Mouse (Mus musculus) spleen, adult 2 months (tissue): ENCODE measurements at regions not wholly inside any gene's neighbourhood (a gene's known extent, or its start where the extent isn't known, plus 50 kb on each side); places are given as distances from the start of the nearest gene placed in this dataset.

Source experiments
- DNase-seq, 2 experiments: peaks; one replicate each; pipeline versions ENCODE4 v3.0.0 to v3.0.0-alpha.2; 2012 to 2021; ENCODE audit warnings: low spot score in 2 of 2, low read depth in 1 of 2
- H3K27ac ChIP-seq: fragments of 200-500 bp; 2 replicates; pipeline ENCODE4 v1.5.1; 2012; ENCODE audit warnings: low read length, inconsistent platforms; ENCODE audit not compliant: insufficient read depth
- H3K27me3 ChIP-seq: fragments of 200-500 bp; 2 replicates; pipeline ENCODE4 v1.6.1; 2012; ENCODE audit warnings: mild to moderate bottlenecking, moderate library complexity, low read length, inconsistent platforms; ENCODE audit not compliant: control insufficient read depth, insufficient read depth
- H3K36me3 ChIP-seq: fragments of 200-500 bp; 2 replicates; pipeline ENCODE4 v1.6.1; 2012; ENCODE audit warnings: mild to moderate bottlenecking, low read length, inconsistent platforms; ENCODE audit not compliant: control insufficient read depth, insufficient read depth
- H3K4me1 ChIP-seq: fragments of 200-500 bp; 2 replicates; pipeline ENCODE4 v1.6.1; 2011; ENCODE audit warnings: inconsistent platforms; ENCODE audit not compliant: control insufficient read depth, insufficient read depth, insufficient read length
- H3K4me3 ChIP-seq: fragments of 200-500 bp; 2 replicates; pipeline ENCODE4 v1.5.1; 2011; ENCODE audit warnings: mild to moderate bottlenecking, inconsistent platforms; ENCODE audit not compliant: insufficient read depth, insufficient read length; ENCODE audit errors: extremely low read depth
- CTCF ChIP-seq: fragments of 200-500 bp; IDR thresholded peaks from 2 replicates; pipeline ENCODE4 v1.5.1; 2011; ENCODE audit warnings: mild to moderate bottlenecking, inconsistent platforms; ENCODE audit not compliant: insufficient read depth, insufficient read length, insufficient replicate concordance; ENCODE audit errors: extremely low read depth
- POLR2A ChIP-seq: fragments of 200-500 bp; IDR thresholded peaks from 2 replicates; pipeline ENCODE4 v1.6.1; 2011; ENCODE audit warnings: low read depth, low read length, inconsistent platforms
- WGBS: fragments of 180-500 bp; shearing (Covaris S2); methylation state at CpG from one replicate; pipeline ENCODE4 v1.1.7; 2018; 5-methylcytosine and 5-hydroxymethylcytosine counted together

DNA sequence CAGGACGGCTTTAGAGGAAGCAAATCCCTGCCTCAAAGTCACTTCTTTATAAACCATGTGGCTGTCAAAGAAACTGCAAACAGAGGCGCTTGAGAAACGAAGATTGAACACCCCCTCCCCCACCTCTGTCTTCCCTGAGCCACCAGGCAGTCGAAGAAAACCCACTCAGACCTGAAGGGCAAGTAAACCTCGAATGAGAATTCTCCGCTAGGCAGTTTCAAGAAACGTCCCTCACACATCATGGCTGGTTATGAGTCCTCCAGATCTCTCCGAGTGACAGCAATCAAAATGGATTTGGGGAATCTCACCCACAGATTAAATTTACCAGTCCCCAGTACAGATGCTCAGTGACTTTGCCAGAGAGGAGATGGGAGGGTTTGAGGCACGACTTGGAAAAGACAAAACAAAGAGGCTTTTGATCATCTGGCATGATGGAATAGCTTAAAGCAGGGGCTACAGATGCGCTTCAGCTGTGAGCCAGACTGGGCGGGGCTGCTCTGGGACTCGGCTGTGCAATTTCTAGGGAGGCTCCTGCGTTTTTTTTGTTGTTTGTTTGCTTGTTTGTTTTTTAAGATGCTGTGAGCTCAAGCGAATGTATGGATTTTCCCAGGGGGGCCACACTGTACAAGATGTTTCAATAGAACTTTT is 325.1 kb upstream of the Smim15 start:
- no peak for DNase-seq
- WGBS: 79% methylated on average over 14 of the region's 14 CpGs
- Histone ChIP-seq H3K36me3 (no peaks in the 10 kb centered on the region), H3K27me3 (no peaks in the 10 kb centered on the region), H3K27ac (no peak overlapping the region), H3K4me1 (no peaks in the 10 kb centered on the region), H3K4me3 (no peak overlapping the region)
- no peak for TF ChIP-seq POLR2A
- TF ChIP-seq CTCF: no peak

DNA sequence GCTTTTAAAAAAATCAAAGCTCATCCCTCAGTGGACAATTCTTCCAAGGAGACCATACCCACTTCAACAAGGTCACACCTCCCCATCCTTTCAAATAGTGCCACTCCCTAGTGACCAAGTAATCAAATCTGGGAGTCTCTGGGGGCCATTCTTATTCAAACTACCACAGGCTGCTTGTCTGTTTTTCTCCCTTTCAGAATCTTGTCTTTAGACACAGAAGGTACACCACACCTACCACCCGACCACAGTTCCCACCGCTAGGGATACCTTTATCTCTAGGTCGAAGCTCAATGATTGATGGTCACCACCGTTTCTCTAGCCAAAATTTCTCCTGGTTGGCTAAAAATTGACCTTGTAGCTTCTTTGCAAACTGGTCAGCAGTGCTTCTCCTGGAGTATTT is 328.6 kb upstream of the Smim15 start:
- Histone ChIP-seq H3K27me3 (no peaks in the 10 kb centered on the region), H3K36me3 (no peaks in the 10 kb centered on the region), H3K4me1 (no peaks in the 10 kb centered on the region), H3K4me3 (no peak overlapping the region), H3K27ac (no peak overlapping the region)
- no peak for DNase-seq
- WGBS: 83% methylated on average over 4 of the region's 4 CpGs
- TF ChIP-seq CTCF: no peak

DNA sequence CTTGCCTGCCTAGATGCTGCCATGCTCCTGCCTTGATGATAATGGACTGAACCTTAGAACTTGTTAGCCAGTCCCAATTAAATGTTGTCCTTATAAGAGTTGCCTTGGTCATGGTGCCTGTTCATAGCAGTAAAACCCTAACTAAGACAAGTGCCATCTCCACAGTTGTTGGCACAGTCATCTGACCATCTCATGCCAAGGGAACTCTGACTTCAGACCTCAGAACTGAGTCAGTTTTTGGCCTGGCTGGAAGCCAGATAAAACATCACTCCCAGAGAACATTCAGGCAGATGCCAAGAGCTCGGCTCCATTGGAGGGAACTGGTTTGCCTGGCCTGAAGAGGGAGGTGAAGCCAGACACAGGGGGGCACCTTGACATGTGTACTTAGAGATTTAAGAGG is 330.2 kb upstream of the Smim15 start:
- Histone ChIP-seq H3K27ac (no peak overlapping the region), H3K36me3 (no peaks in the 10 kb centered on the region), H3K4me3 (no peak overlapping the region), H3K27me3 (no peaks in the 10 kb centered on the region), H3K4me1 (no peaks in the 10 kb centered on the region)
- 70% methylated on average over 1 of the region's 1 CpGs for WGBS
- no peak for DNase-seq
- no peak for TF ChIP-seq POLR2A
- no peak for TF ChIP-seq CTCF

DNA sequence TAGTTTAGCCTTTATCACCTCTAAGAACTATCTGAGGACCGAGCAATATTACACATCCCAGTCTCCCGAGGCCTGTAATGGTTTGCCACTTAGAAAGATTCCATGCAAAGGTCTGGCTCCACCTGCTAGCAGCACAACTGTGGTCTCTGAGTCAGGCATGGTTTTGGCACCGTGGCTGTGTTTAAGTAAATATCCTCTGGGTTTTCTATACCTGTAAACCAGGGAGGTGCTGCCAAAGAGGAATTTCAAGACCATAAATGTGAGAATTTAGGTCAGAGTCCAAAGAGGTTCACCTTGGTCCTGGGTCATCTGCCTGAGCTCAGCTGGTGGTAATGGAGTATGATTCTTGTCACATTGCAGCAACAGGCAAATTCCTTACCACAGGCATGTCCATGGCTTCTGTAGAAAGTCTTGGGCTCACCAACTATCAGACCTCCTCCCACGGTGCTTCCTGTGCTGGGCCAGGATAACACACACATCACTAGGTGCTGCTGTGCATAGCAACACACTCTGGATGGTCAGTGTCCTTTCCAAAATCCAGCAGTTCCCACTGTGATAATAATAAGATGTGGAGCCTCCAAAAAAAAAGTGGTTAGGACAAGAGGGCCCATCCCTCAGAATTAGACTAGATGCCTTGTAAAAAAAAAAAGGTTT is 332.8 kb upstream of the Smim15 start:
- Histone ChIP-seq H3K27ac (no peak overlapping the region), H3K4me1 (no peaks in the 10 kb centered on the region), H3K36me3 (no peaks in the 10 kb centered on the region), H3K27me3 (no peaks in the 10 kb centered on the region), H3K4me3 (no peak overlapping the region)
- WGBS: 89% methylated on average over 4 of the region's 4 CpGs
- no peak for DNase-seq
- TF ChIP-seq CTCF: no peak
- no peak for TF ChIP-seq POLR2A

DNA sequence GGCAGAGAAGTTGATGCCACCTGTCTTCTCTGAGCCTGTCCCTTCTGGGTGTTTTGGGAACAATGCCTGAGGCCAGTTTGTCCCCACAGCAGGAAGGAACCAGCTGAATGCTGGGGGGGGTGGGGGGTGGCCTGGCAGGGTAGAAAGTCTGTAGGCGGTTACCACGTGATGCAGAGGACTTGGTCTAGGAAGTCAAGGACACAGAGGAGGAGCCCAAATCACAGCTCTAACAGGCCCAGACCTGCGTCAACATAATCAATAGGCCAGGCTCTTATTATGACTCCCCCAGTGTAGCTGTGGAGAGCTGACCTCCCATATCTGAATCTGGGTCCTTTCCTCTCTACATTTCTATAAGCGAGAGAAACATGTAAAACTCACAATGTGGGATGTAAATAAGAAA is 333.9 kb upstream of the Smim15 start:
- no peak for DNase-seq
- 73% methylated on average over 4 of the region's 4 CpGs for WGBS
- H3K4me3 ChIP-seq: no peak overlapping the region

DNA sequence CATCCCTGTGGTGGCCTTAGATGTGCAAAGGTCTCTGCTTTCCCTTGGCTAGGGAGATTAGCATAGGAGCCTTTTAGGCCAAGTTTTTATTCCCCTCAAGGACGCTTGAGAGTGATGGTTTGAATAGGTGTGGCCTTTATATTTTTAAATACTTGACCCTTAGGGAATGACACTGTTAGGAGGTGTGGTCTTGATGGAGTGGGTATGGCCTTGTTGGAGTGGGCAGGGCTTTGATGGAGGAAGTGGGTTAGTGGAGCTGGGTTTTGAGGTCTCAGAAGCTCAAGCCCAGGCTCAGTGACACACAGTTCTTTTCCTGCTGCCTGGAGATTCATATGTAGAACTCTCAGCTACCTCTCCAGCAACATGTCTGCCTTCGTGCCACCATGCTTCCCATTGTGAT is 334.4 kb upstream of the Smim15 start:
- WGBS: 55% methylated on average over 2 of the region's 2 CpGs
- H3K36me3 ChIP-seq: no peaks in the 10 kb centered on the region
- no peak for TF ChIP-seq POLR2A
- no peak for TF ChIP-seq CTCF
- no peak overlapping the region for H3K27ac ChIP-seq
- no peak for DNase-seq
- H3K4me1 ChIP-seq: no peaks in the 10 kb centered on the region
- H3K4me3 ChIP-seq: no peak overlapping the region
- H3K27me3 ChIP-seq: no peaks in the 10 kb centered on the region

More for the DNA sequence above, 333.9 kb upstream of the Smim15 start:
- TF ChIP-seq CTCF (no peak), POLR2A (no peak)
- Histone ChIP-seq H3K4me1 (no peaks in the 10 kb centered on the region), H3K27ac (no peak overlapping the region), H3K27me3 (no peaks in the 10 kb centered on the region), H3K36me3 (no peaks in the 10 kb centered on the region)

DNA sequence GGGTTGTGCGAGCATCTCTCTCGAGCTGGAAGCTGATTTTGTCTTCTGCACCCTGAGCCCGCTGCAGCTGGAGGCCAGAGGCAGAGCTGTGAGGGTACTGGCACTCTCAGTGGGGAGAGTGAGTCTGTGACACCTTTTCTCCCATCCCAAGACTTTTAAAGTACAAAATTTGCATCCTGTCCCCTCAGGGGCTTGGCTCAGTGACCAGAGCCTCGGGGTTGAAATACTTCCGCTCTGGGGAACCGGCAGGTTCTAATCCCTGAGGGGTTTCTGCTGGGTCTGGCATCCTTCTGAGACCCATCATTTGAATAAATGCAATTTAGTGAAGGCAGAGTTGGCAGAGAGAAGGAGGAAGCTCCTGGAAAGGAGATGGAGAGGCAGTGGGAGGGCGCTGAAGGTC is 340.5 kb upstream of the Smim15 start:
- WGBS: 72% methylated on average over 7 of the region's 7 CpGs
- no peak overlapping the region for H3K4me3 ChIP-seq
- H3K27me3 ChIP-seq: no peaks in the 10 kb centered on the region
- DNase-seq: no peak
- TF ChIP-seq POLR2A: no peak
- no peak for TF ChIP-seq CTCF
- no peaks in the 10 kb centered on the region for H3K36me3 ChIP-seq
- no peak overlapping the region for H3K27ac ChIP-seq
- H3K4me1 ChIP-seq: no peaks in the 10 kb centered on the region
